Mouse (Mus musculus) stomach, embryonic 15.5 days (tissue): ENCODE data around the gene Cideb. TPM values are rescaled to one million over a fixed set of nuclear protein-coding genes. Genes with fewer than 3 reads are reported as not detected.

Source experiments
- ATAC-seq: fragments of 200-750 bp; cut with Nextera tagmentation; 2 replicates; pipeline ENCODE4 v1.8.0; 2017; ENCODE audit warnings: low read depth, moderate number of reproducible peaks, moderate TSS enrichment; ENCODE audit not compliant: insufficient read depth, low FRiP score
- H3K27ac ChIP-seq: fragments of 300-500 bp; sonication (generic); 2 replicates; pipeline ENCODE4 v1.5.1; 2015; ENCODE audit warnings: mild to moderate bottlenecking, inconsistent platforms
- H3K27me3 ChIP-seq: fragments of 300-500 bp; sonication (generic); replicated peaks from 2 replicates; pipeline ENCODE4 v1.6.1; 2015; ENCODE audit warnings: inconsistent platforms
- H3K36me3 ChIP-seq: fragments of 300-500 bp; sonication (generic); 2 replicates; pipeline ENCODE4 v1.6.1; 2015; ENCODE audit warnings: inconsistent platforms
- H3K4me1 ChIP-seq: fragments of 300-500 bp; sonication (generic); 2 replicates; pipeline ENCODE4 v1.6.1; 2015; ENCODE audit warnings: inconsistent platforms
- H3K4me2 ChIP-seq: fragments of 300-500 bp; sonication (generic); 2 replicates; pipeline ENCODE4 v1.6.1; 2015; ENCODE audit warnings: mild to moderate bottlenecking, inconsistent platforms
- H3K4me3 ChIP-seq: fragments of 300-500 bp; sonication (generic); replicated peaks from 2 replicates; pipeline ENCODE4 v1.5.1; 2015; ENCODE audit warnings: inconsistent platforms
- H3K9ac ChIP-seq: fragments of 300-500 bp; sonication (generic); 2 replicates; pipeline ENCODE4 v1.6.1; 2015; ENCODE audit warnings: inconsistent platforms
- H3K9me3 ChIP-seq: fragments of 300-500 bp; sonication (generic); 2 replicates; pipeline ENCODE4 v1.6.1; 2016; ENCODE audit warnings: inconsistent platforms
- WGBS: fragments of 180-500 bp; shearing (Covaris S2); methylation state at CpG from one replicate; pipeline ENCODE4 v1.1.7; 2015; 5-methylcytosine and 5-hydroxymethylcytosine counted together
- polyA plus RNA-seq: library from polyadenylated mRNA; unstranded; fragments of >200 nt; fragmentation: Nextera tagmentation; extraction: Ambion mirVana; gene quantifications from 2 replicates; pipeline ENCODE4 v1.2.1, GENCODE M21; 2015

The Cideb gene
- polyA plus RNA-seq, 1 experiment from 2014 or later = 12.9 TPM

DNA sequence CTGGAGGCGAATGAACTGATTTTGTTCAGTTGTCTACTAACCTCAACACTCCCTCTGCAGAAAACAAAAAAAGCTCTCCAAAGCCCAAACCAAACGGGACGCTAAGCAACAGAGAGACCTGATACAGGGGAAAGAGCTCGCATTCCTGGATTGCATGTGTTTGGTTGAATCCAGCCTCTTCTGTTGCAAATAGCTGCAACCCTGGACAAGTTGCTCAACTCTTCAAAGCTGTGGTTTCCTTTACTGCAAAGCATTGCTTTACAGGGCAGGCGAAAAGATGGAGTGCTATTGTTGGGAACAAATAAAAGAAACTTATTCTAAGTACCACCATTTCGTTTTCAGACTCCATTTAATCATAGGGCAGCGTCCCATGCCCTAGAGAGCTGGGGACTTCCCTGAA lies 23.4 kb downstream of the Cideb start:
- no peak overlapping the region for H3K4me3 ChIP-seq
- H3K36me3 ChIP-seq = peaks cover 9% of the 10 kb centered on the region; the same call in 1 of the 2 replicates
- no peak overlapping the region for H3K4me2 ChIP-seq
- no peak overlapping the region for H3K9ac ChIP-seq
- H3K27me3 ChIP-seq = no peaks in the 10 kb centered on the region
- H3K9me3 ChIP-seq = no peaks in the 10 kb centered on the region
- ATAC-seq = no peak
- 62% methylated on average over 7 of the region's 7 CpGs for WGBS
- no peaks in the 10 kb centered on the region for H3K4me1 ChIP-seq
- H3K27ac ChIP-seq = no peak overlapping the region

DNA sequence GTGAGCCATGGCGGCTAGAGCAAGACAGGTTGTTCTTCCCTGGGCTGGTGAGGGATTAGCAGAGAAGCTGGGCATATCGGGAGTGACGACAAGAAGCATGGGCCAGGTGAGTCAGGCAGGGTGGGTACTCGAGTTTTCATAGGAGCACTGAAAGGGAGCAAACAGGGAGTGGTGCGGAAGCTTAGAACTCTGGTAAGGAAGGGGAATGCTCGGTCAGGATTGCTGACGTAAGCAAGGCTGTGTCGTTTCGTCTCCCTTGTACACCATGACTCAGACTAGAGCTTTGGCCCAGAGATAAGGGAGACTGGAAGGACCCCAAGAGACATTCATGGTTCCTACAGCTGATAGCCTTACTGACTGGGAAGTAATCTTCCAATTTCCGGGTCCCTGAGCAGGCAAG lies 24.4 kb downstream of the Cideb start:
- Histone ChIP-seq H3K27ac (no peak overlapping the region), H3K9ac (no peak overlapping the region), H3K27me3 (no peaks in the 10 kb centered on the region), H3K4me2 (no peak overlapping the region), H3K4me1 (no peaks in the 10 kb centered on the region), H3K4me3 (no peak overlapping the region), H3K36me3 (peaks cover 4% of the 10 kb centered on the region; the same call in 1 of the 2 replicates), H3K9me3 (no peaks in the 10 kb centered on the region)
- ATAC-seq = no peak
- WGBS = 67% methylated on average over 10 of the region's 10 CpGs

DNA sequence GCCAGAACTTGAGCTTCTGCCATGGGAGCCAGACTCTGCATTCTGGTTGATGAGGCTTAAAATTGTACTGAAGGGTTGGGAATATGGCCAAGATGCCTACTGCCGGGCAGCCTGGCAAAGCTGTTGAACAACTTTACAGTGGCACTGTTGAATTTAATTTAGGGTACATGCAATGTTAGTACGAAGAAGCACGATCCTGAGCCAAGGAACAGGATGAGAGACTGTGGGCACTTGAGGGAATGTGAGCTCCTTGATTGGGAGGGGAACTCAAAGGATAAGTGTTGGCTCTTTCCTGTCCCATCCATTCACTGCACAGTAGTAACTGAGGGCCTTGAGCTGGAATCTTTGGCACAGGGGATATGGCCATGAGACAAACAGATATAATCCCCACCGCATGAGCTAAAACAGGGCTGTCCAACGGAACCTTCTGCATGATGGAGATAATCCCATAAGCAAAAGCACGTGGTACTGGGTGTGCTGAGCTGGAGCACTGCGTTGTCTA lies 27.7 kb downstream of the Cideb start:
- 78% methylated on average over 7 of the region's 7 CpGs for WGBS
- H3K9me3 ChIP-seq = no peaks in the 10 kb centered on the region
- no peak overlapping the region for H3K4me2 ChIP-seq
- no peaks in the 10 kb centered on the region for H3K4me1 ChIP-seq
- H3K27ac ChIP-seq = no peak overlapping the region
- no peak overlapping the region for H3K9ac ChIP-seq
- H3K36me3 ChIP-seq = no peaks in the 10 kb centered on the region
- no peak for ATAC-seq
- no peak overlapping the region for H3K4me3 ChIP-seq
- no peaks in the 10 kb centered on the region for H3K27me3 ChIP-seq

DNA sequence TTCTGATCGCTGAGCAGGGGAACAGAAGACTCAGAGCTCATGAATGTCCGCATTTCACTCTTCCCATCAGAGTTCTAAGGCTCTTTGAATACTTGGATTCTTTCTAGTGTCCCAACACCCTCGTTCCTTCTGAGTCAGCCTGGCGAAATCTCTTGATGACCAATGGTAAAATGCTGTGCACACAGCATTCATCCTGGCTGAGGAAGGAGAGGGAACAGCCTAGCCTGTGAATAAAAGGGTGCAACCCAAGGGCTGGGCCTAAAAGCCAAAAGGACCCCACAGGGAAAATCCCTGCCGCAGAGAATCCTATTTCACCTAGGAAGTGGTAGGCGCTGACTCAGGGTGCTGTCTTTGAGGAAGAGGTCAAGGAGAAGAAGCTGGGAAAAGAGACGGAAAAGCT lies 28.1 kb downstream of the Cideb start:
- Histone ChIP-seq H3K4me3 (no peak overlapping the region), H3K9ac (no peak overlapping the region), H3K27ac (no peak overlapping the region), H3K27me3 (no peaks in the 10 kb centered on the region), H3K9me3 (no peaks in the 10 kb centered on the region), H3K4me2 (no peak overlapping the region), H3K4me1 (no peaks in the 10 kb centered on the region), H3K36me3 (no peaks in the 10 kb centered on the region)
- 78% methylated on average over 7 of the region's 7 CpGs for WGBS
- ATAC-seq = no peak

DNA sequence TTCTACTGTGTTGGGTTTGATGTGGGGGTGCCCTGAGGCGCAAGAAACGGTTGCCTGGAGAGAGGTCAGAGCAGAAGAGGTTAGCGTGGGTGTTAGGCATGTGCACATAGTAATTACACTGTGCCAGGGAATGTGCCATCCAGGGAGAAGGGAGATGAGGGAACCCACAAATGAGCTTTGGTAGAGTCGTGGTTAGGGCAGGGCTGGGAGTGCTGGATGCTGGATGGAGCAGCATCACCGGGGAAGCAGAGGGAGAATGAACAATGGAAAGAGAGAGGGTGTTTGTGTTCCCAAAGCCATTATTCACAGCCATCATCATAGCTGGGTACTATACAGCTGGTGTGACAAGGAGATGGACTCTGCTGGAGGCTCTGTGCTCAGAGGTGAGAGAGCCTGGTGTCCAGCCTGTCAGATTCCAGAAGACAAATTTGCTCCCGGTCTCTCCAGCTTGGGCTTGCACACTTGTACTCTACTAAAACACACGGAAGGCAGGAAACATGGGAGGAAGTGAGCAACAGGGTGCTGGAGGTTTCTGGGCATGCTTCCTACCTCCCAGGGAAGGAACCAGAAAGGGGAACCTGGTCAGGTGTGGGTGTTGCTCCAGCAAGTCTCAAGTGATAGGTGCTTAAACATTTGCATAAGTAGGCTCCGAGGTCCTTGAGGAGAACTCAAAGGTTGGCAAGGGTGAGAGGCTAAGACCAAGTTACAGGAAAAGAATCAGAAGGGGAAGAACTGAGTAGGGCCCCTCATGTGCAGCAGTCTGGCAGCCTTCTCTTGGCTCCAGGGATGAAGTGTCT lies 30.2 kb downstream of the Cideb start:
- ATAC-seq = no peak
- 53% methylated on average over 8 of the region's 8 CpGs for WGBS

DNA sequence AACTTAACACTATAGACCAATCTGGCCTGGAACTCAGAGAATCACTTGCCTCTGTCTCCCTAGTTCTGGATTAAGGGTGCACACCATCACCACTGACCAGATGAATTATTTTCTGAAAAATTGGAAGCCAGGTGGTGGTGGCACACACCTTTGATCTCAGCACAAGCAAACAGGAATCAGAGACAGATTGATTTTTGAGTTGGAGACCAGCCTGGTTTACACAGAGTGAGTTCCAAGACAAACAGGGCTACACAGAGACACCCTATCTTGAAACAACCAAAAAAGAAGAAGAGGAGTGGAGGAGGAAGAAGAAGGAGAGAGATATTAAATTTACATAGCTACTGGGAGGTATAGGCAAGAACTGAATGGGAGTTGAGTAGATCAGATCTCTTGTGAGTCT lies 32.0 kb downstream of the Cideb start:
- Histone ChIP-seq H3K36me3 (no peaks in the 10 kb centered on the region), H3K4me3 (no peak overlapping the region), H3K4me1 (peaks cover 4% of the 10 kb centered on the region; the same call in 1 of the 2 replicates), H3K27ac (no peak overlapping the region), H3K9me3 (no peaks in the 10 kb centered on the region), H3K27me3 (no peaks in the 10 kb centered on the region), H3K4me2 (no peak overlapping the region), H3K9ac (no peak overlapping the region)
- no peak for ATAC-seq

More for the DNA sequence above, 30.2 kb downstream of the Cideb start:
- Histone ChIP-seq H3K36me3 (no peaks in the 10 kb centered on the region), H3K4me3 (no peak overlapping the region), H3K27ac (no peak overlapping the region), H3K4me2 (no peak overlapping the region), H3K4me1 (no peaks in the 10 kb centered on the region), H3K9me3 (no peaks in the 10 kb centered on the region), H3K9ac (no peak overlapping the region), H3K27me3 (no peaks in the 10 kb centered on the region)

DNA sequence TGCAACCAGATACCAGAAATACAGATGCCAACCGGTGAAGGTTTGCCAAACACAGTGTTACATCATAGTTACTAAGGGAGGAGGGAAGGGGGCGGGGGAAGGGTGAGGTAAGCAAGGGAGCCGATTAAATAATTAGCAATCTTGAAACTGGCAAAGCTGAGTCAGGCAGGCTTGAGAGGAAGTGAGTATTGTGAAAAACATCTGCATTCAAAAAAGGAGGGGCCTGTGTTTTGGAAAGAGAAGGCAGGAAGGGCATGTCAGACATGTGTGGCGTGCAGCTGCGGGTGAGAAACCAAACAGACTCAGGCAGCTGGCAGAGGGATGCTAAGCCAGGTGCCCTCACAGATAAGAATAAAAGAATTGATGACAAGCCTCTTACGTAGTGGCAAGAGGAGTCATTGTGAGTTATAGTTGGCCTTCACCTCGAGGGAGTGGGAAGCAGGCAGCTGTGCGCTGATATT lies 33.8 kb downstream of the Cideb start:
- 40% methylated on average over 8 of the region's 8 CpGs for WGBS
- no peak overlapping the region for H3K4me3 ChIP-seq
- no peak overlapping the region for H3K4me2 ChIP-seq
- H3K27me3 ChIP-seq = no peaks in the 10 kb centered on the region
- ATAC-seq = no peak
- 0 out of 2 replicates have a peak, but pooled peaks cover 4% of the 10 kb centered on the region for H3K36me3 ChIP-seq
- no peak overlapping the region for H3K27ac ChIP-seq
- no peaks in the 10 kb centered on the region for H3K9me3 ChIP-seq
- no peak overlapping the region for H3K9ac ChIP-seq
- peaks cover 10% of the 10 kb centered on the region; the same call in 1 of the 2 replicates for H3K4me1 ChIP-seq

DNA sequence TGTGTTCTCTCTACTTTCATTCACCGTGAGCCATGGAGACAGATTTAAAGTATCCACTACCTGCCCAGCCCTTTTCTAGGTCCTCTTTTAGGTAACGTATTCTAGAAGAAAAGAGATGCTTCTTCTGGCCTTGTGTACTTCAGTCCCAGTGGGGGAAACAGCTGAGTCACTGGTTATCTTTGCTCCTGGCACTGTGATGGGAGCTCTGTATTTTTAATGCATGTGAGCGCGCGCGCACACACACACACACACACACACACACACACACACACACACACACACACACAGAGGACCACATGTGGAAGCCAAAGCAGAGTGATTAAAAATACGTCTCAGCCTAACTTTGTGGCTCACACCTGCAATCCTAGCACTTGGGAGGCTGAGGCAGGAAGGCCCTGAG lies 34.8 kb downstream of the Cideb start:
- 85% methylated on average over 7 of the region's 7 CpGs for WGBS
- Histone ChIP-seq H3K9me3 (no peaks in the 10 kb centered on the region), H3K27ac (no peak overlapping the region), H3K4me1 (peaks cover 10% of the 10 kb centered on the region; the same call in 1 of the 2 replicates), H3K27me3 (no peaks in the 10 kb centered on the region), H3K9ac (no peak overlapping the region), H3K4me2 (no peak overlapping the region), H3K4me3 (no peak overlapping the region), H3K36me3 (peaks cover 11% of the 10 kb centered on the region; the same call in 1 of the 2 replicates)
- no peak for ATAC-seq

DNA sequence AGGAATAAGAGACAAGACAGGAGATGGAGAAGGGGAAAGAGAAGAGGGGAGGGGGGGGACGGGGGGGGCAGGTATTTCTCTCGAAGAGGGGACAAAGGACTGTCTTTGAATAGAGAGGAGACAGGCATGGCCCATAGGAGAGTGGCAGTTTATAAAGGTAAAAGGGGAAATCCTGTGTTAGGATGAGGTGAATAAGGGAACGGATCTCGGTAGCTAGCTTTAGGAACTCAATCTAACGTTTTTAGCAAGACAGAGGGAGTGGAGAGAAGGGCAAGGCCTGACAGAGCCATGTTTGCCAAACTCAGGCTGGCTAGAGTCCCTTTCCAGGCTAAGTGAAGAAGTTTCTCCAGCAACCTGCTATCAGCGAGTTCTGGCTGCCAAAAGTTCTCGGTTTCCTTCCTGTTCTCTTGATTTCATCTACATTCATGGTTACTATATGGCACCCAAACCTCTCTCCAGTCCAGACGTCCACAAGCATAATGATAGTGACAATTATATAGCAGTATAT lies 35.8 kb downstream of the Cideb start:
- 49% methylated on average over 8 of the region's 8 CpGs for WGBS
- no peak overlapping the region for H3K27ac ChIP-seq

DNA sequence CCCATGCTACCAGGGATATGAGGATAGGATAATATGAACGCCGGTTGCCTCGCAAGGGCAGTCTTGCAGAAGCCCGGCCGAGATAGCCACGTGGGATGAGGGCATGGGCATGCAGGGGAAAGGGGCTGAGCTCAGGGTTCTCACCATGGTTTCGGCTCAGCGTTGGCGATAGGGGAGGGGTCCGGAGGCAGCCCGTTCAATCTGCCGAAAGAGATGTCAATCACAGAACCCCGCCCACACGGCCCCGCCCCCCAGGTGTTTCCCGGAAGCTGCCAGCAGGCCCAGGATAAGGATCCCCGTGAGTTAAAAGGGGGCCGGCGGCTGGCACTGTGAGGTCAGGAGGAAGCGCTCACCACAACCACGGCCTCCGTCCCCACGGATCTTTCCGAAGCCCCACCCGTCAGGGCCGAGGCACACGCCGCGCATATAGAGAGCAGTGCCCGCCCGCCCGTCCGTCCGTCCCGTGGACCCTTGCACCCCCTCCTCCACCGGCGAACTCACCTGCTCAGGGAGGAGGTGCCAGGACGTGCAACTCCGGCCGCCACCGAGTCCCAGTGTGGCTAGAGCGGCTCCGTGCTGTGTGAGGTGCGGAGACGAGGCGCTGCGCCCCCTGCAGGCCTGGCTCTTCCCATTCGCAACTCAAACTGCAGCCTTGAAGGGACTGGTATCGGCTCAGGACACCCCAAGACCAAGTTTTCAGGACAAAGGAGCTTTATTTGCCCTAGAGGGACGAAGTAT lies 36.4 kb downstream of the Cideb start, which contains the start of gene Rabggta:
Gene Rabggta (minus strand): TSS at position 564 of the 738 bp plus-strand sequence.
- peak; percentile 95 for ATAC-seq
- Histone ChIP-seq H3K4me2 (peak within 1 kb of the TSS; percentile 87), H3K27ac (peak within 1 kb of the TSS; percentile 88), H3K4me3 (peak within 1 kb of the TSS; percentile 81), H3K4me1 (peaks cover 10% of the 10 kb centered on the region; the same call in 1 of the 2 replicates), H3K27me3 (no peaks in the 10 kb centered on the region), H3K9me3 (no peaks in the 10 kb centered on the region), H3K36me3 (peaks cover 19% of the 10 kb centered on the region), H3K9ac (peak within 1 kb of the TSS; percentile 75)
- under 1% methylated on average over 50 of the region's 50 CpGs for WGBS

More for the DNA sequence above, 35.8 kb downstream of the Cideb start:
- no peaks in the 10 kb centered on the region for H3K9me3 ChIP-seq
- no peaks in the 10 kb centered on the region for H3K27me3 ChIP-seq
- peaks cover 16% of the 10 kb centered on the region for H3K36me3 ChIP-seq
- no peak overlapping the region for H3K9ac ChIP-seq
- peak overlapping the region; percentile 81 for H3K4me3 ChIP-seq
- H3K4me1 ChIP-seq = peaks cover 10% of the 10 kb centered on the region; the same call in 1 of the 2 replicates
- peak overlapping the region; percentile 87 for H3K4me2 ChIP-seq
- ATAC-seq = no peak

DNA sequence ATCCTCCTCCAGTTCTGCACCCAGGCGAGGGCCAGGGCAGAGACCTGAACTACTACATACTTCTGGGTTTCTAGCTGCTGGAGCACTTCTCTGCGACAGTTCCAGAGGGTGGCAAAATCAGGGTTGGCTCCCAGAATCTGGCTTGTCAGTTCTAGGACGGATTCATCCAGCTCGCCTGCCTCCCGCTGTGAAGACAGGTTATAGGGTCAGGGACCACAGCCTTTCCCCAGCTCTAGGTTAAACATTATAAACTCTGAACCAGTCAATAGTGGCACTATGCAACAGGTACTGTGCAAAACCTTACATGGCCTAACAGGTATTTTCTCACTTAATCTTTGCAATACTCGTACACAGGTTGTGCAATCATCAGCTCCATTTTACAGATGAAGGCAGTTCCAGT lies 37.2 kb downstream of the Cideb start:
- peak overlapping the region; percentile 87 for H3K4me2 ChIP-seq
- peak overlapping the region; percentile 81 for H3K4me3 ChIP-seq
- ATAC-seq = no peak
- H3K36me3 ChIP-seq = peaks cover 24% of the 10 kb centered on the region
- H3K27ac ChIP-seq = peak overlapping the region; percentile 88; the same call in 1 of the 2 replicates
- no peak overlapping the region; the same call in 1 of the 2 replicates for H3K9ac ChIP-seq
- no peaks in the 10 kb centered on the region for H3K9me3 ChIP-seq
- peaks cover 10% of the 10 kb centered on the region; the same call in 1 of the 2 replicates for H3K4me1 ChIP-seq
- WGBS = 75% methylated on average over 6 of the region's 6 CpGs
- H3K27me3 ChIP-seq = no peaks in the 10 kb centered on the region
